Mouse (Mus musculus): ENCODE measurements around the gene Ift140. TPM values are rescaled to one million over a fixed set of nuclear protein-coding genes. Genes with fewer than 3 reads are reported as not detected.

The Ift140 gene
- total and polyA plus RNA-seq, 3 experiments, result 3.4 to 9.0 TPM; not detected in 1

DNA sequence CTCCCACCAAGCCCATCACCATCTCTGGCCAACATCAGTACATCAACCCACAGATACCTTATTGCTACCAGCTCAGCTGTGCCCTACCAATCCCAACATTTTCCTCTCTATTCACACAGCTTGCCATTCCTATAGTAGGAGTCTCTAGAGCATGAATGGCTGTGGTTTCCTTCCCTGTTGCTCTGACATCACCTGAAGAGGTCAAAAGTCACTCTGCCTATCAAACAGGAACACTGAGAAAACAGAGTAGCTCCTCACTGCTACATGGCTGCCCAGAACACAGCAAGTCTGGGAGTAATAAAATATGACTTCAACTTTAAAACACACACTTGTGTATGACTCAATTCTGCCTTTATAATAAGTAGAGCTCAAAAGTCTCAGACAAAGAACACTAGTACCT, 8.4 kb upstream of the Ift140 start:
- Histone ChIP-seq H3K27me3 (ENCODE audit: control insufficient read depth in 1 of 2, insufficient read depth in 2 of 2, low read length in 2 of 2) (no peaks in the 10 kb centered on the region), H3K9ac (ENCODE audit: control insufficient read depth, low read depth, low read length, poor library complexity, severe bottlenecking) (no peak overlapping the region), H3K9me3 (replicated peaks; ENCODE audit: insufficient read depth, low read length) (no peaks in the 10 kb centered on the region), H3K36me3 (ENCODE audit: control insufficient read depth in 1 of 2, insufficient read depth in 2 of 2, low read length in 2 of 2) (no peaks in the 10 kb centered on the region; a peak in 3 of 4 replicates), H3K27ac (ENCODE audit: control insufficient read depth, low read depth, low read length) (no peak overlapping the region), H3K4me1 (ENCODE audit: control insufficient read depth in 1 of 2, insufficient read depth in 2 of 2, low read length in 2 of 2) (no peaks in the 10 kb centered on the region), H3K4me3 (ENCODE audit: control insufficient read depth in 1 of 2, insufficient read depth in 1 of 2, low read depth in 2 of 2, low read length in 2 of 2) (no peak overlapping the region), H3K79me2 (ENCODE audit: control insufficient read depth, insufficient read depth, low read length, poor library complexity) (peaks cover 4% of the 10 kb centered on the region; the same call in 1 of the 2 replicates)
- TF ChIP-seq POLR2A (IDR thresholded peaks at IDR 0.05; ENCODE audit: control insufficient read depth in 1 of 2, insufficient read depth in 1 of 2, low read depth in 1 of 2, low read length in 2 of 2, poor library complexity in 1 of 2) (no peak), GATA1 (IDR thresholded peaks at IDR 0.05; ENCODE audit: low read depth, low read length) (no peak), TBP (IDR thresholded peaks at IDR 0.05; ENCODE audit: low read depth, low read length) (no peak), NRF1 (IDR thresholded peaks at IDR 0.05; ENCODE audit: insufficient read depth, low read depth, low read length, poor library complexity, severe bottlenecking) (no peak), MAZ (IDR thresholded peaks at IDR 0.05; ENCODE audit: low read depth, low read length) (no peak), MYC (IDR thresholded peaks at IDR 0.05; ENCODE audit: low read depth, low read length) (no peak), ZKSCAN1 (IDR thresholded peaks at IDR 0.05; ENCODE audit: low read depth, low read length) (no peak), CHD1 (IDR thresholded peaks at IDR 0.05; ENCODE audit: low read depth, low read length) (no peak), UBTF (IDR thresholded peaks at IDR 0.05; ENCODE audit: borderline replicate concordance, insufficient read depth, low read depth, low read length) (no peak), RAD21 (IDR thresholded peaks at IDR 0.05; ENCODE audit: low read depth, low read length) (no peak), MEF2A (IDR thresholded peaks at IDR 0.05; ENCODE audit: extremely low read depth, insufficient replicate concordance, low read depth, low read length, poor library complexity, severe bottlenecking) (no peak), USF1 (IDR thresholded peaks at IDR 0.05; ENCODE audit: low read depth, low read length) (no peak), TCF12 (IDR thresholded peaks at IDR 0.05; ENCODE audit: low read depth, low read length) (no peak)
- DNase-seq (ENCODE audit: low read depth, low spot score), result no peak

DNA sequence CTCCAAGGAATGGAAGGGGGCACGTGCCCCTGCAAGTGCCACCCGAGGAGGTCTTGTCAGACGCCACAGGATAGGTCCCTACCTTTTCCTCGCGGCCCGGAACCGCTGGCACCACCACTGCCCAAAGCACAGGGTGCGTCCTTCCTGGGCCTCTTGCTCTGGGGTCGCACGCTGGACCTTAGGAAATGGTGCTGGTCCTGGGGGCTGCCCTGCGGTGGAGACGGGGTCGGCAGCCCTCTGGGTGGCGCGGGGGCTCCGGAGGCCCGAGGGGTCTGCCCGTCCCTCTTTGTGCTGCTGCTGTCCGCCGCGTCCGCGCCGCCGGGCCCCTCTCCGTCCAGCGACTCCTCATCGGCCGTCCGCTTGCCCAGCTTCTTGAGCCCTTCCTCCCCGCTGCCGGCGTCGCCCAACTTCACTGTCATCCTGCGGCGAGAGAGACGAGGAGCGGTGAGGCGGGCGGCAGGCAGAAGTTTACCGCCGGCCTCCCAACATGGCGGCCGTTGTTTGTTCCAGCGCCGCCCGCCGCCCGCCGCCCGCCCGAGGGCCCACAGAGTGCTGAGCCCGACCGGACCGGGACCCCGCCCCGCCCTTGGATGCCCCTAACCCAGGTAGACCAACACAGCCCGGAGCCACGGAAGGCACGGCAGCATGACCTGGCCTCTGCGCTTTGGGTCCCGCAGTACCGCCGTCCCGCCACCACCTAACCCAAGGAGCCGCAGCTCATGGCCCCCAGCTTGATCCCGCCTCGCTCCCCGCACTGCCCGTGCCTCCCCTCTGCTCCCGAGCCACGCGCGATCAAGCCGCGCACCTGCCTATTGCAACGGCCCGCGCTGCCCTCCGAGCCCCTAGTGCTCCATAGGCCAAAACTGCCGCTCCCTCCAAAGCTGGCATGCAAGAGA, 2.0 kb upstream of the Ift140 start:
- 0 out of 4 replicates have a peak, but pooled peaks cover 0 to 2% of the 10 kb centered on the region in 2 experiments for H3K4me1 ChIP-seq (ENCODE audit: control insufficient read depth in 1 of 2, insufficient read depth in 2 of 2, low read length in 2 of 2)
- peak overlapping the region; percentile 93 to 95 for H3K4me3 ChIP-seq (ENCODE audit: control insufficient read depth in 1 of 2, insufficient read depth in 1 of 2, low read depth in 2 of 2, low read length in 2 of 2)
- no peaks in the 10 kb centered on the region for H3K27me3 ChIP-seq (ENCODE audit: control insufficient read depth in 1 of 2, insufficient read depth in 2 of 2, low read length in 2 of 2)
- peak overlapping the region; percentile 91 for H3K9ac ChIP-seq (ENCODE audit: control insufficient read depth, low read depth, low read length, poor library complexity, severe bottlenecking)
- H3K79me2 ChIP-seq (ENCODE audit: control insufficient read depth, insufficient read depth, low read length, poor library complexity), result peaks cover 28% of the 10 kb centered on the region
- TF ChIP-seq NRF1 (IDR thresholded peaks at IDR 0.05; ENCODE audit: insufficient read depth, low read depth, low read length, poor library complexity, severe bottlenecking) (no peak), ZNF384 (IDR thresholded peaks at IDR 0.05; ENCODE audit: low read depth, low read length) (no peak)
- DNase-seq (ENCODE audit: low read depth, low spot score), result peak; percentile 25
- H3K36me3 ChIP-seq (ENCODE audit: control insufficient read depth in 1 of 2, insufficient read depth in 2 of 2, low read length in 2 of 2), result peaks cover 0 to 2% of the 10 kb centered on the region in 2 experiments; a peak in 3 of 4 replicates
- no peaks in the 10 kb centered on the region for H3K9me3 ChIP-seq (replicated peaks; ENCODE audit: insufficient read depth, low read length)
- H3K27ac ChIP-seq (ENCODE audit: control insufficient read depth, low read depth, low read length), result peak overlapping the region; percentile 59

All from MEL (cell line).